Mouse (Mus musculus) heart, adult 18-20 months (tissue): ENCODE data around the gene Asxl1. TPM values are rescaled to one million over a fixed set of nuclear protein-coding genes. Genes with fewer than 3 reads are reported as not detected.

Experiments
- DNase-seq, 2 experiments: peaks; one replicate each; pipeline ENCODE4 v3.0.0; 2021 to 2022; ENCODE audit warnings: mixed read lengths in 1 of 2
- total RNA-seq, 2 experiments: library from RNA; stranded (reverse); gene quantifications; 2 replicates each; pipeline ENCODE4 v1.2.3; 2021

Asxl1 gene
- total RNA-seq, 2 experiments from 2014 or later: 17.1 to 17.3 TPM

- DNase-seq: peak; percentile 71 to 75
These were observed 98.9 kb downstream of the Asxl1 start for GRCm38 (mm10) chr2:153444254-153445136.

GRCm38 (mm10) chr2:153445137-153446016, 99.7 kb downstream of the Asxl1 start:
- peak in 1 of 2 experiments; percentile 45 for DNase-seq

- peak; percentile 67 to 78 for DNase-seq
These were observed 100.4 kb downstream of the Asxl1 start for GRCm38 (mm10) chr2:153446017-153446408.

GRCm38 (mm10) chr2:153446476-153446875, 100.8 kb downstream of the Asxl1 start:
- no peak for DNase-seq

GRCm38 (mm10) chr2:153447719-153448118, 102.1 kb downstream of the Asxl1 start:
- no peak for DNase-seq

GRCm38 (mm10) chr2:153448519-153448918, 102.9 kb downstream of the Asxl1 start:
- no peak for DNase-seq

Other genes starting within 250 kb of the Asxl1 start
- gene Hck, start 237.4 kb upstream of the Asxl1 start, total RNA-seq: 1 to 10 TPM; 1.3 to 1.9 TPM
- gene Tm9sf4, start 184.5 kb upstream of the Asxl1 start, total RNA-seq: 10 to 100 TPM; 36.6 to 44.4 TPM
- gene Tspyl3, start 120.4 kb upstream of the Asxl1 start, total RNA-seq: 1 to 10 TPM in 1 of 2 experiments, under 1 TPM in 1; 0.77 to 1.2 TPM
- gene Plagl2, start 104.4 kb upstream of the Asxl1 start, total RNA-seq: 1 to 10 TPM; 3.3 to 4.2 TPM
- gene Pofut1, start 104.3 kb upstream of the Asxl1 start, total RNA-seq: 10 to 100 TPM; 13.6 to 13.9 TPM
- gene Kif3b, start 54.4 kb upstream of the Asxl1 start, total RNA-seq: 1 to 10 TPM; 7.6 to 8.1 TPM
- not detected for gene 4930404H24Rik, start 147.0 kb downstream of the Asxl1 start, total RNA-seq
- 1 to 10 TPM; 3.3 to 3.8 TPM for gene Nol4l, start 184.1 kb downstream of the Asxl1 start, total RNA-seq